Mouse (Mus musculus): ENCODE data around the gene Ndufaf1.
A peak's percentile ranks its signal among the peaks of the same experiment; 100 is the strongest.

DNA sequence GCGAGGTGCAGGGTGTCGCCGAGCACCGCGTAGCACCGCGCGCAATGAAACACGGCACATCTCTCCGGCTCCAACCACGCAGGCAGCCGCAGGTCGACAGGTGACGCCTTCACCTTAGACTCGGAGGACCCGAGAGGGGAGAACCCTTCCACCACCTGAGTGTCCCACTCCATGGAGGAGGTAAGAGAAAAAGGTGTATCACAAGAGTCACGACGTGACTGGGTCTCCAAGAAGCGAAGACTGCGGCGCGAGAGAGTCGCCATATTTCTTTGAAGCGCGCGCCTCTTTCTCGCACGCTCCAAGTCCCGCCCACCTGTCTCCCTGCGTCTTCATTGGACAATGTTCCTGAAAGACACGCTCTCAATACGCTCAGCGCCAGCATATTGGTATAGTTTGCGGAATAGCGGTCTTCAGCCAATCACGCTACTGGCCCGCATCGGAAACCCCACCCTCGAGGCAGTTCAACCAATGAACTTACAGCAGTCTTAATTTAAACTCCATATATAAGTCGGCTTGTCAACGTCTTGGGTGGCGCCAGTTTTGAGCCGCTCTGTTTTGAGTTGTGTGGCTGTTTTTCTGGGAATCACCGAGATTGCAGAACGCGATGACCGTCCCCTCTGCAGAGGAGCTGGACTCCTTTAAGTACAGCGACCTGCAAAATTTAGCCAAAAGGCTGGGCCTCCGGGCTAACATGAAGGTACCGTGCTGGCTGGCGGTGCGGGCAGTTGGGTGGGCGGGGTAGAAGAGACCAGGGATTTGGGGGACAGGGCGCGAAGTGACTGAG lies 44.2 kb downstream of the Ndufaf1 start, which contains the start of the genes Nusap1 and Oip5:
- TF ChIP-seq POLR2A (IDR thresholded peaks at IDR 0.05; ENCODE audit: borderline replicate concordance, low read depth, low read length) (peak; percentile 48; the same call in 1 of the 2 replicates), CTCF (IDR thresholded peaks at IDR 0.05; ENCODE audit: low read depth, low read length) (no peak)

Data from bone marrow macrophage, adult 2 months (primary cell).